Mouse (Mus musculus) embryonic facial prominence, embryonic 15.5 days (tissue): Measurements from ENCODE around the gene Iqcf3. TPM values are rescaled to one million over a fixed set of nuclear protein-coding genes. Genes with fewer than 3 reads are reported as not detected.
A peak's percentile ranks its signal among the peaks of the same experiment; 100 is the strongest.

Source experiments
- ATAC-seq: fragments of 200-750 bp; cut with Nextera tagmentation; 2 replicates; pipeline ENCODE4 v1.8.0; 2017; ENCODE audit warnings: low read depth, moderate TSS enrichment; ENCODE audit not compliant: insufficient number of reproducible peaks, low FRiP score, low TSS enrichment
- H3K27ac ChIP-seq: fragments of 300-500 bp; sonication (generic); replicated peaks from 2 replicates; pipeline ENCODE4 v1.5.1; 2015; ENCODE audit warnings: mild to moderate bottlenecking, inconsistent platforms
- H3K27me3 ChIP-seq: fragments of 300-500 bp; sonication (generic); 2 replicates; pipeline ENCODE4 v1.6.1; 2015; ENCODE audit warnings: inconsistent platforms
- H3K36me3 ChIP-seq: fragments of 300-500 bp; sonication (generic); 2 replicates; pipeline ENCODE4 v1.6.1; 2015; ENCODE audit warnings: mild to moderate bottlenecking, inconsistent platforms
- H3K4me1 ChIP-seq: fragments of 300-500 bp; sonication (generic); 2 replicates; pipeline ENCODE4 v1.6.1; 2015; ENCODE audit warnings: inconsistent platforms
- H3K4me2 ChIP-seq: fragments of 300-500 bp; sonication (generic); replicated peaks from 2 replicates; pipeline ENCODE4 v1.6.1; 2015; ENCODE audit warnings: mild to moderate bottlenecking, inconsistent platforms
- H3K4me3 ChIP-seq: fragments of 300-500 bp; sonication (generic); replicated peaks from 2 replicates; pipeline ENCODE4 v1.5.1; 2015; ENCODE audit warnings: mild to moderate bottlenecking, inconsistent platforms
- H3K9ac ChIP-seq: fragments of 300-500 bp; sonication (generic); 2 replicates; pipeline ENCODE4 v1.6.1; 2015; ENCODE audit warnings: inconsistent platforms
- H3K9me3 ChIP-seq: fragments of 300-500 bp; sonication (generic); replicated peaks from 2 replicates; pipeline ENCODE4 v1.6.1; 2016; ENCODE audit warnings: inconsistent platforms
- WGBS: fragments of 180-500 bp; shearing (Covaris S2); methylation state at CpG from one replicate; pipeline ENCODE4 v1.1.7; 2015; 5-methylcytosine and 5-hydroxymethylcytosine counted together
- polyA plus RNA-seq: library from polyadenylated mRNA; unstranded; fragments of >200 nt; fragmentation: Nextera tagmentation; extraction: Ambion mirVana; gene quantifications from 2 replicates; pipeline ENCODE4 v1.2.1, GENCODE M21; 2015

Gene Iqcf3
- polyA plus RNA-seq, 1 experiment from 2014 or later: not detected

- Histone ChIP-seq H3K9ac (peak overlapping the region; percentile 66), H3K9me3 (no peaks in the 10 kb centered on the region), H3K4me3 (peak overlapping the region; percentile 81), H3K4me1 (peaks cover 42% of the 10 kb centered on the region), H3K27ac (no peak overlapping the region), H3K27me3 (no peaks in the 10 kb centered on the region), H3K36me3 (peaks cover 26% of the 10 kb centered on the region), H3K4me2 (peak overlapping the region; percentile 88)
- WGBS: 76% methylated on average over 9 of the region's 9 CpGs
- no peak for ATAC-seq
Measured at GRCm38 (mm10) chr9:106478101-106478500, 83.3 kb downstream of the Iqcf3 start.

GRCm38 (mm10) chr9:106477649-106478048 lies 83.8 kb downstream of the Iqcf3 start:
- H3K27ac ChIP-seq: no peak overlapping the region
- H3K9ac ChIP-seq: peak overlapping the region; percentile 66
- H3K9me3 ChIP-seq: no peaks in the 10 kb centered on the region
- peak overlapping the region; percentile 81 for H3K4me3 ChIP-seq
- no peak for ATAC-seq
- peaks cover 42% of the 10 kb centered on the region for H3K4me1 ChIP-seq
- H3K27me3 ChIP-seq: no peaks in the 10 kb centered on the region
- 2% methylated on average over 16 of the region's 16 CpGs for WGBS
- H3K4me2 ChIP-seq: peak overlapping the region; percentile 88
- H3K36me3 ChIP-seq: peaks cover 21% of the 10 kb centered on the region

- under 1% methylated on average over 41 of the region's 41 CpGs for WGBS
- Histone ChIP-seq H3K27ac (peak within 1 kb of the TSS; percentile 88), H3K4me2 (peak within 1 kb of the TSS; percentile 88), H3K4me1 (peaks cover 49% of the 10 kb centered on the region), H3K9me3 (no peaks in the 10 kb centered on the region), H3K4me3 (peak within 1 kb of the TSS; percentile 81), H3K36me3 (peaks cover 19% of the 10 kb centered on the region), H3K9ac (peak within 1 kb of the TSS; percentile 66), H3K27me3 (no peaks in the 10 kb centered on the region)
- ATAC-seq: peak; percentile 98
Measured at GRCm38 (mm10) chr9:106476924-106477484, 84.4 kb downstream of the Iqcf3 start, which contains the start of gene Parp3. Parp3 (minus strand) TSS chr9:106476949.

GRCm38 (mm10) chr9:106476002-106476923 lies 85.2 kb downstream of the Iqcf3 start:
- no peaks in the 10 kb centered on the region for H3K9me3 ChIP-seq
- H3K4me2 ChIP-seq: peak overlapping the region; percentile 88
- peak; percentile 30 for ATAC-seq
- 16% methylated on average over 16 of the region's 16 CpGs for WGBS
- no peaks in the 10 kb centered on the region for H3K27me3 ChIP-seq
- 0 out of 2 replicates have a peak overlapping the region, but pooled peaks have one; percentile 3 for H3K9ac ChIP-seq
- peaks cover 56% of the 10 kb centered on the region for H3K4me1 ChIP-seq
- H3K4me3 ChIP-seq: peak overlapping the region; percentile 81
- H3K36me3 ChIP-seq: peaks cover 19% of the 10 kb centered on the region
- H3K27ac ChIP-seq: peak overlapping the region; percentile 88

- H3K36me3 ChIP-seq: peaks cover 13% of the 10 kb centered on the region
- peak within 1 kb of the TSS; percentile 88 for H3K27ac ChIP-seq
- no peak for ATAC-seq
- H3K9me3 ChIP-seq: no peaks in the 10 kb centered on the region
- H3K27me3 ChIP-seq: no peaks in the 10 kb centered on the region
- 79% methylated on average over 10 of the region's 10 CpGs for WGBS
- peak within 1 kb of the TSS; percentile 88 for H3K4me2 ChIP-seq
- peaks cover 56% of the 10 kb centered on the region for H3K4me1 ChIP-seq
- H3K4me3 ChIP-seq: peak within 1 kb of the TSS; percentile 81
- H3K9ac ChIP-seq: 0 out of 2 replicates have a peak within 1 kb of the TSS, but pooled peaks have one; percentile 3
Measured at GRCm38 (mm10) chr9:106475663-106476001, 85.8 kb downstream of the Iqcf3 start, which contains the start of gene Rrp9. Rrp9 (plus strand) TSS chr9:106475963.

- peak overlapping the region; percentile 24; the same call in 1 of the 2 replicates for H3K4me2 ChIP-seq
- no peaks in the 10 kb centered on the region for H3K27me3 ChIP-seq
- no peak overlapping the region; the same call in 1 of the 2 replicates for H3K4me3 ChIP-seq
Measured at GRCm38 (mm10) chr9:106475046-106475445, 86.4 kb downstream of the Iqcf3 start.

GRCm38 (mm10) chr9:106474456-106474855 lies 87.0 kb downstream of the Iqcf3 start:
- Histone ChIP-seq H3K4me1 (peaks cover 63% of the 10 kb centered on the region), H3K4me3 (no peak overlapping the region; the same call in 1 of the 2 replicates), H3K4me2 (peak overlapping the region; percentile 24; the same call in 1 of the 2 replicates), H3K9ac (no peak overlapping the region), H3K27me3 (no peaks in the 10 kb centered on the region), H3K9me3 (no peaks in the 10 kb centered on the region), H3K27ac (no peak overlapping the region), H3K36me3 (peaks cover 3% of the 10 kb centered on the region)
- WGBS: 7% methylated on average over 6 of the region's 6 CpGs
- no peak for ATAC-seq

More at GRCm38 (mm10) chr9:106475046-106475445, 86.4 kb downstream of the Iqcf3 start:
- Histone ChIP-seq H3K27ac (0 out of 2 replicates have a peak overlapping the region, but pooled peaks have one; percentile 25), H3K36me3 (peaks cover 7% of the 10 kb centered on the region), H3K9ac (no peak overlapping the region), H3K4me1 (peaks cover 58% of the 10 kb centered on the region), H3K9me3 (no peaks in the 10 kb centered on the region)
- 53% methylated on average over 7 of the region's 7 CpGs for WGBS
- no peak for ATAC-seq

GRCm38 (mm10) chr9:106473753-106474105 lies 87.7 kb downstream of the Iqcf3 start:
- 76% methylated on average over 5 of the region's 5 CpGs for WGBS
- ATAC-seq: no peak
- Histone ChIP-seq H3K27ac (no peak overlapping the region), H3K36me3 (no peaks in the 10 kb centered on the region), H3K27me3 (no peaks in the 10 kb centered on the region), H3K4me1 (peaks cover 63% of the 10 kb centered on the region), H3K4me2 (no peak overlapping the region), H3K9ac (no peak overlapping the region), H3K4me3 (no peak overlapping the region), H3K9me3 (no peaks in the 10 kb centered on the region)

- no peak overlapping the region for H3K9ac ChIP-seq
- H3K4me2 ChIP-seq: no peak overlapping the region
- H3K4me1 ChIP-seq: peaks cover 61% of the 10 kb centered on the region
- H3K27me3 ChIP-seq: no peaks in the 10 kb centered on the region
- ATAC-seq: no peak
- WGBS: 85% methylated on average over 16 of the region's 16 CpGs
- H3K36me3 ChIP-seq: no peaks in the 10 kb centered on the region
- no peak overlapping the region for H3K4me3 ChIP-seq
- no peak overlapping the region for H3K27ac ChIP-seq
- H3K9me3 ChIP-seq: no peaks in the 10 kb centered on the region
Measured at GRCm38 (mm10) chr9:106473081-106473752, 88.2 kb downstream of the Iqcf3 start.

GRCm38 (mm10) chr9:106472321-106472720 lies 89.1 kb downstream of the Iqcf3 start:
- Histone ChIP-seq H3K4me1 (peaks cover 54% of the 10 kb centered on the region), H3K27me3 (no peaks in the 10 kb centered on the region), H3K36me3 (no peaks in the 10 kb centered on the region), H3K9ac (no peak overlapping the region), H3K9me3 (no peaks in the 10 kb centered on the region), H3K27ac (peak overlapping the region; percentile 18; the same call in 1 of the 2 replicates), H3K4me2 (no peak overlapping the region), H3K4me3 (no peak overlapping the region)
- ATAC-seq: no peak
- WGBS: 63% methylated on average over 4 of the region's 4 CpGs

GRCm38 (mm10) chr9:106471892-106472291 lies 89.5 kb downstream of the Iqcf3 start:
- no peaks in the 10 kb centered on the region for H3K27me3 ChIP-seq
- no peaks in the 10 kb centered on the region for H3K36me3 ChIP-seq
- no peak overlapping the region for H3K9ac ChIP-seq
- H3K27ac ChIP-seq: 0 out of 2 replicates have a peak overlapping the region, but pooled peaks have one; percentile 48
- no peak for ATAC-seq
- no peak overlapping the region for H3K4me3 ChIP-seq
- peaks cover 54% of the 10 kb centered on the region for H3K4me1 ChIP-seq
- WGBS: 19% methylated on average over 5 of the region's 5 CpGs
- no peaks in the 10 kb centered on the region for H3K9me3 ChIP-seq
- peak overlapping the region; percentile 36 for H3K4me2 ChIP-seq
